Mouse (Mus musculus): ENCODE measurements around the gene Vmn1r114. TPM values are rescaled to one million over a fixed set of nuclear protein-coding genes. Genes with fewer than 3 reads are reported as not detected.
"Not testable (repeated sequence)": the region's sequence is repeated elsewhere in the genome, so short reads cannot be mapped to it uniquely, and the experiment has no call there.

Vmn1r114 gene
- polyA plus RNA-seq (2012; rRNA removed) (not detected in 2 replicates), polyA plus RNA-seq (2014; fragmentation: Nextera tagmentation; extraction: Ambion mirVana) (not detected in 2 replicates)

DNA sequence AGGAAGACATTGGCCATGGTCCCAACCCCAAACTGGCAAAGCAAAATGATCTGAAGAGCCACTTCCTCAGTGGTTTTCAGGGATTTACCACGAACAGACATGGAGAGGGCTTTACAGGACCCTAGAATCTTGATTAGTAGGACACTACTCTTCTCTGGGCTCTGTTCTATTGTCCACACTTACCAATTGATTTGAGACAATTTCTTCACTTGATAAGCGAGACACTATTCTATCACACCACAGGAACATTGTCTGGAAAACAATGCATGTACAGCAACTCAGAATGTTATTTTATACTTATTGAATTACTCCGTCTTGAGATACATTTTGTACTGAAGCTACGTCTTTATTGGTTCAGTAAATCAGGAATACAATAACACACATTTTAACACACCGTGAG lies at the start of gene Vmn1r114:
Gene Vmn1r114, minus strand, starts transcription at position 101 of the 400 bp plus-strand sequence.
- H3K4me1 ChIP-seq (ENCODE audit: control insufficient read depth, insufficient read depth, low read length); H3K27me3 ChIP-seq (ENCODE audit: control insufficient read depth, insufficient read depth, low read length); H3K36me3 ChIP-seq (ENCODE audit: control insufficient read depth, insufficient read depth, low read length); H3K9ac ChIP-seq (ENCODE audit: low read depth, low read length, severe bottlenecking); ATAC-seq (ENCODE audit: low FRiP score, low read depth); H3K9me3 ChIP-seq (ENCODE audit: control insufficient read depth, low read length); DNase-seq (ENCODE audit: low spot score); H3K27ac ChIP-seq (replicated peaks; ENCODE audit: low read depth, low read length); H3K4me2 ChIP-seq (replicated peaks; ENCODE audit: low read depth, low read length, severe bottlenecking); H3K4me3 ChIP-seq (replicated peaks; ENCODE audit: low read length): not testable (repeated sequence)
- WGBS = no CpG with 5 or more reads among the region's 5 CpGs

- WGBS = 93% methylated on average over 1 of the region's 3 CpGs
- not testable (repeated sequence) for H3K36me3 ChIP-seq (ENCODE audit: control insufficient read depth, insufficient read depth, low read length); H3K4me3 ChIP-seq (replicated peaks; ENCODE audit: low read length); H3K9ac ChIP-seq (ENCODE audit: low read depth, low read length, severe bottlenecking); H3K4me2 ChIP-seq (replicated peaks; ENCODE audit: low read depth, low read length, severe bottlenecking); DNase-seq (ENCODE audit: low spot score); H3K27ac ChIP-seq (replicated peaks; ENCODE audit: low read depth, low read length); H3K4me1 ChIP-seq (ENCODE audit: control insufficient read depth, insufficient read depth, low read length); H3K9me3 ChIP-seq (ENCODE audit: control insufficient read depth, low read length); ATAC-seq (ENCODE audit: low FRiP score, low read depth); H3K27me3 ChIP-seq (ENCODE audit: control insufficient read depth, insufficient read depth, low read length)
Measured at GRCm38 (mm10) chr7:20844885-20845284, 32.9 kb upstream of the Vmn1r114 start, which contains the start of gene Vmn1r115. Gene Vmn1r115 (minus strand): TSS chr7:20844985.

GRCm38 (mm10) chr7:20786985-20787384 lies 25.0 kb downstream of the Vmn1r114 start, which contains the start of gene Vmn1r113:
Gene Vmn1r113 (plus strand): TSS chr7:20787285.
- DNase-seq (ENCODE audit: low spot score); H3K4me2 ChIP-seq (replicated peaks; ENCODE audit: low read depth, low read length, severe bottlenecking); H3K9me3 ChIP-seq (ENCODE audit: control insufficient read depth, low read length); H3K4me1 ChIP-seq (ENCODE audit: control insufficient read depth, insufficient read depth, low read length); H3K4me3 ChIP-seq (replicated peaks; ENCODE audit: low read length); ATAC-seq (ENCODE audit: low FRiP score, low read depth); H3K36me3 ChIP-seq (ENCODE audit: control insufficient read depth, insufficient read depth, low read length); H3K9ac ChIP-seq (ENCODE audit: low read depth, low read length, severe bottlenecking); H3K27ac ChIP-seq (replicated peaks; ENCODE audit: low read depth, low read length); H3K27me3 ChIP-seq (ENCODE audit: control insufficient read depth, insufficient read depth, low read length): not testable (repeated sequence)
- WGBS = 65% methylated on average over 2 of the region's 2 CpGs

DNA sequence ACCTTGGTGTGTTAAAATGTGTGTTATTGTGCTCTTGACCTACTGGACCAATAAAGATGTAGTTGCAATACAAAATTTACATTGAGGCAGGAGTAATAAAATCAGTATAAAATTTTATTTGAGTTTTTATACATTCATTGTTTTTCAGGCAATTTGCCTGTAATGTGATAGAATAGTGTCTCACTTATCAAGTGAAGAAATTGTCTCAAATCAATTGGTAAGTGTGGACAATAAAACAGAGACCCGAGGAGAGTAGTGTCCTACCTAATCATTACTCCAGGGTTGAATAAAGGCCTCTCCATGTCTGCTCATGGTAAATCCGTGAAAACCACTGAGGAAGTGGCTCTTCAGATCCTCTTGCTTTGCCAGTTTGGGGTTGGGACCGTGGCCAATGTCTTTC lies 41.1 kb downstream of the Vmn1r114 start, which contains the start of gene Vmn1r112:
Gene Vmn1r112, plus strand, starts transcription at position 301 of the 400 bp plus-strand sequence.
- not testable (repeated sequence) for H3K9me3 ChIP-seq (ENCODE audit: control insufficient read depth, low read length)
- WGBS = no CpG with 5 or more reads among the region's 3 CpGs

More for the DNA sequence above, 41.1 kb downstream of the Vmn1r114 start, which contains the start of gene Vmn1r112:
- not testable (repeated sequence) for H3K4me3 ChIP-seq (replicated peaks; ENCODE audit: low read length); H3K27ac ChIP-seq (replicated peaks; ENCODE audit: low read depth, low read length); H3K27me3 ChIP-seq (ENCODE audit: control insufficient read depth, insufficient read depth, low read length); DNase-seq (ENCODE audit: low spot score); H3K36me3 ChIP-seq (ENCODE audit: control insufficient read depth, insufficient read depth, low read length); H3K4me1 ChIP-seq (ENCODE audit: control insufficient read depth, insufficient read depth, low read length); H3K9ac ChIP-seq (ENCODE audit: low read depth, low read length, severe bottlenecking); H3K4me2 ChIP-seq (replicated peaks; ENCODE audit: low read depth, low read length, severe bottlenecking); ATAC-seq (ENCODE audit: low FRiP score, low read depth)

Other genes starting within 250 kb of the Vmn1r114 start
- gene Gm4141, start 235.9 kb downstream of the Vmn1r114 start, polyA plus RNA-seq (2012; rRNA removed) = not detected in 2 replicates
- not detected in 2 replicates for gene Gm4141, start 235.9 kb downstream of the Vmn1r114 start, polyA plus RNA-seq (2014; fragmentation: Nextera tagmentation; extraction: Ambion mirVana)
- gene Gm4513, start 213.2 kb downstream of the Vmn1r114 start, polyA plus RNA-seq (2012; rRNA removed) = not detected in 2 replicates
- gene Gm4513, start 213.2 kb downstream of the Vmn1r114 start, polyA plus RNA-seq (2014; fragmentation: Nextera tagmentation; extraction: Ambion mirVana) = not detected in 2 replicates
- gene Vmn1r107, start 143.3 kb downstream of the Vmn1r114 start, polyA plus RNA-seq (2012; rRNA removed) = not detected in 2 replicates
- gene Vmn1r107, start 143.3 kb downstream of the Vmn1r114 start, polyA plus RNA-seq (2014; fragmentation: Nextera tagmentation; extraction: Ambion mirVana) = not detected in 2 replicates
- gene Vmn1r111, start 109.0 kb downstream of the Vmn1r114 start, polyA plus RNA-seq (2012; rRNA removed) = not detected in 2 replicates
- not detected in 2 replicates for gene Vmn1r111, start 109.0 kb downstream of the Vmn1r114 start, polyA plus RNA-seq (2014; fragmentation: Nextera tagmentation; extraction: Ambion mirVana)
- gene Gm10668, start 81.6 kb downstream of the Vmn1r114 start, polyA plus RNA-seq (2012; rRNA removed) = not detected in 2 replicates
- not detected in 2 replicates for gene Gm10668, start 81.6 kb downstream of the Vmn1r114 start, polyA plus RNA-seq (2014; fragmentation: Nextera tagmentation; extraction: Ambion mirVana)
- gene Vmn1r112, start 41.0 kb downstream of the Vmn1r114 start, polyA plus RNA-seq (2012; rRNA removed) = not detected in 2 replicates
- gene Vmn1r112, start 41.0 kb downstream of the Vmn1r114 start, polyA plus RNA-seq (2014; fragmentation: Nextera tagmentation; extraction: Ambion mirVana) = not detected in 2 replicates
- gene Vmn1r113, start 24.9 kb downstream of the Vmn1r114 start, polyA plus RNA-seq (2012; rRNA removed) = not detected in 2 replicates
- gene Vmn1r113, start 24.9 kb downstream of the Vmn1r114 start, polyA plus RNA-seq (2014; fragmentation: Nextera tagmentation; extraction: Ambion mirVana) = not detected in 2 replicates
- not detected in 2 replicates for gene Vmn1r115, start 32.8 kb upstream of the Vmn1r114 start, polyA plus RNA-seq (2012; rRNA removed)
- gene Vmn1r115, start 32.8 kb upstream of the Vmn1r114 start, polyA plus RNA-seq (2014; fragmentation: Nextera tagmentation; extraction: Ambion mirVana) = not detected in 2 replicates
- gene Vmn1r116, start 60.1 kb upstream of the Vmn1r114 start, polyA plus RNA-seq (2012; rRNA removed) = not detected in 2 replicates
- not detected in 2 replicates for gene Vmn1r116, start 60.1 kb upstream of the Vmn1r114 start, polyA plus RNA-seq (2014; fragmentation: Nextera tagmentation; extraction: Ambion mirVana)
- not detected in 2 replicates for gene Vmn1r117, start 71.9 kb upstream of the Vmn1r114 start, polyA plus RNA-seq (2012; rRNA removed)
- not detected in 2 replicates for gene Vmn1r117, start 71.9 kb upstream of the Vmn1r114 start, polyA plus RNA-seq (2014; fragmentation: Nextera tagmentation; extraction: Ambion mirVana)
- not detected in 2 replicates for gene Vmn1r118, start 100.2 kb upstream of the Vmn1r114 start, polyA plus RNA-seq (2012; rRNA removed)
- not detected in 2 replicates for gene Vmn1r118, start 100.2 kb upstream of the Vmn1r114 start, polyA plus RNA-seq (2014; fragmentation: Nextera tagmentation; extraction: Ambion mirVana)
- not detected in 2 replicates for gene Vmn1r119, start 200.3 kb upstream of the Vmn1r114 start, polyA plus RNA-seq (2012; rRNA removed)
- not detected in 2 replicates for gene Vmn1r119, start 200.3 kb upstream of the Vmn1r114 start, polyA plus RNA-seq (2014; fragmentation: Nextera tagmentation; extraction: Ambion mirVana)
- gene Vmn1r120, start 241.6 kb upstream of the Vmn1r114 start, polyA plus RNA-seq (2012; rRNA removed) = not detected in 2 replicates
- not detected in 2 replicates for gene Vmn1r120, start 241.6 kb upstream of the Vmn1r114 start, polyA plus RNA-seq (2014; fragmentation: Nextera tagmentation; extraction: Ambion mirVana)

Data from limb, embryonic 14.5 days (tissue).